Mouse (Mus musculus): ENCODE measurements around the gene Gpr161.

Gene Gpr161

DNA sequence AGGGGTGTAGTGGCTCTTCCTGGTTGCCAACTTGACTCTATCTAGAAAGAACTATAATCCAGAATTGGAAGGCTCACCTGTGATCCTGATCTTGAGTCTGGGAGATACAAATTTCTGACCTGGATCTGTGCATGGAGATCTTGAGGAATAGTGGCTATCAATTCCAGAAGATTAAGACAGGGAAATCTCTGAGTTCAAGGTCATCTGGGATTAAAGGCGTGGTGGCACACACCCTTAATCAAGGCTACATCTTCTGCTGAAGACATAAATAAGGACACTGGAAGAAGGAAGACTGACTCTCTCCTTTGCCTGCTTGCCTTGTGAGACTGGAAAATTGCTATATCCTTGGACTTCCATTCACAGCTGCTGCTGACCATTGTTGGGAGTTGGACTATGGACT is at the start of gene Gpr161:
Gene Gpr161, plus strand, starts transcription at position 301 of the 400 bp plus-strand sequence.
- DNase-seq: no peak

DNA sequence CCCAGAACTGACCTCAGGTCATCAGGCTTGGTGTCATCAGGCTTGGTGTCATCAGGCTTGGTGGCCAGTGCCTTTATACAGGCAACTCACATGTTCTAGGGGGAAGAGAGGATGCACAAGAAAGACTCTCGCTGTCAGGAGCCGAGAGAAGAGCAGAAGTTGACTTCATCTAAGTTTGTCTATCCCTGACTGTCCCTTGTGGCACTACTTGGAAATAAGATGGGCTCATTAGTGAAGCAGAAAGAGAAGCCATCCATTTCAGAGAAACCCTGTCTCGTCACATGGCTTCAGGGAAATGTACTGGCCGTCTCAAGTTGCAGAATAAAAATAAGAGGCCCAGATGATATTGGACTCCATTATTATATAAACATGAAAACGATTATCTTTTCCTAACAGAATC is 49.0 kb upstream of the Gpr161 start:
- no peak for DNase-seq

DNA sequence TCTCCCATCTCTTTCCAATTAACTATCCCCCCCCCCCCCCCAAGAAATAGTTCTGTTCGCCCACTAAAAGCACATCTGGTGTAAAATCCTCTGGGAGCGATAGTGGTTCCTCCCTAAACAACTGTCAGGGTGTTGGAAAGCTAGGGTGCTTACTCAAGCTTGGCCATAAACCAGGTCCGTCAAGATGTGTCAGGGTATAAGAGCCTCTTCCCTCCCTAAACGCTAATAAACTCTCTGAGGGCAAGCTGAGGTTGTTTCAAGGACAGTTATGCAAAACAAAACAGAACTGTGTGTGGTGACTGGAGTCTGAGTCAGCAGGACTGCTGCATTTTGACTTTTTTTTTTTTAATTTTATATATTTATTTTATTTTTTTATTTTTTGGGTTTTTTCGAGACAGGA is 48.5 kb upstream of the Gpr161 start:
- DNase-seq: peak; percentile 32

DNA sequence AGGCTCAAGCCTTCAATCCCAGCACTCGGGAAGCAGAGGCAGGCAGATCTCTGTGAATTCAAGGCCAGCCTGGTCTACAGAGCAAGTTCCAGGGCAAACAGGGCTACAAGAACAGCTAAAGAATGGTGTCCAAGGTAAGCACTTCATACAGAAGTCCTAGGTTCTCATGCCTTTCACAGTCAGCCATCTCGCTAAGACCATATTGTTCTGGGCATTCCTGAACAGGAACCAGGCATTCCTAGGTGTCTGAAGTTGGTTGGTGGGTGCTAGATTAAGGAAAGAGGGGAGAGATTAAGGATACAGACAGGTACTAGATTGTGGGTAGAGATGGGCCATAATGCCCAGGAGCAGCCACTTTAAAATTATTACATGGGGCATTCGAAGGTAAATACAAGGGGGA is 47.8 kb upstream of the Gpr161 start:
- DNase-seq: no peak

DNA sequence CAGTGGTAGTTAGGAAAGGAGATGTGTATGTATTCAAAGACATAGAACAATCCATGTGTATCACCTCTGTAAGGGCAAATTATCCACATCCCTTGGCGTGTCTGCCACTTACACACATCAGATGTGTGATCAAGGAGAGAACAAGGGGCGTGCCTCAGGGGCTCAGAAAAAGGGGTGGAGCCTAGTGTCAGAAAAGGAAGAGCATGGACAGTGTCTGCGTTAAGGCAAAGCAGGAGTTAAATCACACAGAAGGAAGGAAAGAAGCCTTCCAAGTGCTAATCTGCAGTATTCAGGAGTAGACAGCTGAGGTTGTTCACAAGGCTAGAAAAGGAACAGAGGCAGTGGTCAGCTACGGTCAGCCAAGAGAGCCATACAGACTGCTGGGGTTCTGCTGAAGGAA is 46.7 kb upstream of the Gpr161 start:
- DNase-seq: no peak

DNA sequence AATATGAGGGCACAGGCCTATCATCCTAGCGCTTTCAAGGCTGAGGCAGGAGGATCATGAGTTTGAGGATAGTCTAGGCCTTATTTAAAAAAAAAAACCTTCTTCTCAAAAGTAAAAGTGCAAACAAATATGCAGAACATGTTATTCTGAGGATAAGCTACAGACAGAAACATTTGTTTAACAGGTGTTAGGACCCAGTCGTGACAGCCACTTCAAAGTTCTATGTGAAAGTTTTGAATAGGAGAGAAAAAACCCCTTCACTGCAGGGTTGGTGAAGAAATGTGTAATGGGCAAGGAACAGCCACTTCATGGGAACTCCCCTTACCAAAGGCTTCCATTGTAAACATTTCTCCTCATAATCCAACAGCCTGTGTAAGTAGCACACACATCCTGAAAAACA is 45.0 kb upstream of the Gpr161 start:
- DNase-seq: no peak

DNA sequence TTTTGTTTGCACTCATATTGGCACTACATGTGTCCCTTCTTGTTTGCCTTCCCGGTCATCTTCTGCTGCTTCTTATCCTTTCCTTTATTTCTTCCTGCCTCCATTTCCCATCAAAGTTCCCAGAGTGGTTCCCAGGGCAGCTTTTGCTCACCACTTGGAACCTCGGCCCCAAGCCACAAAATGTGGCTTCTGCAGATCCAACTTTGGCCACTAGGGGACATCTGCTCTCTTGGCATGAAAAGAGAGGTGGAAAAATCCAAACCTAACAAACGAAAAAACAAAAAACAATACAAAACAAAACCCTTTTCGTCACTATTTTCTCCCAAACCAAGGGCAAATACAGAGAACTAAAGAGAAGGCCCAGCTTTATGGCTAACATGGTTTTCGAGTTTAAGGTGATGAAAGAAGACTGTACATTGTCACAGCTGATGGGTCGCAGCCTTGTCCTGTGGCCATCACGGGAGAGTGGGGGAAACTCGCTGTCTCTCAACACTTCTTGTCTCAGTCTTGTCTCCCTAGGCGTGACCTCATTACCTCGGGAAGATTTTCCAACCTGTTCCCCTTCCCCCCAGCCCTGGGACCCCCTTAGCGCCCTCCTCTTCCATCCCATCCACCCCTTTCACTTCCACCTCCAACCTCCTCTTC is 43.4 kb upstream of the Gpr161 start:
- DNase-seq: peak; percentile 69

GRCm38 (mm10) chr1:165274946-165275345 is 20.6 kb upstream of the Gpr161 start:
- DNase-seq: no peak

GRCm38 (mm10) chr1:165280741-165281140 is 14.8 kb upstream of the Gpr161 start:
- no peak for DNase-seq

- peak; percentile 58 for DNase-seq
Observed at GRCm38 (mm10) chr1:165281351-165282221, 14.0 kb upstream of the Gpr161 start.

GRCm38 (mm10) chr1:165282222-165282966 is 13.2 kb upstream of the Gpr161 start:
- no peak for DNase-seq

DNA sequence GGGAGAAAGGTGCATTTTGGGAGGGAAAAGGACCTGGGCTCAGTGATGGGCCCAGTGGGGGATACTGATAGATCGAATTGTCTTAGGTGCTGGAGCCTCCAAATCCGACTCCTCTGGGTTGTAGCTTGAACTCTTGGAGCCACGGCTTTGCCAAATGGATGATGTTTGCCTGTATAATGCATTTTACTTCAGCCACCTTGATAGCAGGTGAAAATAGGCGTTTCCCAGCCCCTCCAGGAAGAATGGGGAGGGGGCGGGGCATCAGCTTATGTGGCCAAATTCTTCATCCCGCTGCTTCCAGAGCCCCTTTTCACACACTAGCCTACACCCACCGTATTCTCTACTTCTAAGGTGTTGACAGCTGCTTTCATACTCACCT is 12.6 kb upstream of the Gpr161 start:
- no peak for DNase-seq

GRCm38 (mm10) chr1:165284096-165284495 is 11.5 kb upstream of the Gpr161 start:
- DNase-seq: no peak

GRCm38 (mm10) chr1:165288165-165288564 is 7.4 kb upstream of the Gpr161 start:
- no peak for DNase-seq

DNA sequence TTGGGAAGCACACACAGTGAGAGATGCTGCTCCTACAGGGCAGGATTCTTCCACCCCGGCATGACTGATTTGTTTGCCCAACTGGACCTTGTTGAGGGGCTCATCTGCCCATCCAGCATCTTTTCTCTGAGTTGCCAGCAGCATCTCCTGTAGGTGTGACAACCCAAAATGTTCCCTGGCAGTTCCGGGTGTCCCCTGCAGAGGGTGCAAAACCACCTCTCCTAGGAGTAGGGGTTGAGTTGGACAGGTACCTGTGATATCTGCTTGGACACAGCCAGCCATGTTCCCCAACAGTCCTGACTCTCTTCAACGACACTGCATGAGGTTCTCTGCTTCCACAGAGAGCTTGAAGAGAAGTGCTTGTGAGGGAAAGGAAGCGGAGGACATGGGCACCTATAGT is 5.8 kb upstream of the Gpr161 start:
- DNase-seq: peak; percentile 56

DNA sequence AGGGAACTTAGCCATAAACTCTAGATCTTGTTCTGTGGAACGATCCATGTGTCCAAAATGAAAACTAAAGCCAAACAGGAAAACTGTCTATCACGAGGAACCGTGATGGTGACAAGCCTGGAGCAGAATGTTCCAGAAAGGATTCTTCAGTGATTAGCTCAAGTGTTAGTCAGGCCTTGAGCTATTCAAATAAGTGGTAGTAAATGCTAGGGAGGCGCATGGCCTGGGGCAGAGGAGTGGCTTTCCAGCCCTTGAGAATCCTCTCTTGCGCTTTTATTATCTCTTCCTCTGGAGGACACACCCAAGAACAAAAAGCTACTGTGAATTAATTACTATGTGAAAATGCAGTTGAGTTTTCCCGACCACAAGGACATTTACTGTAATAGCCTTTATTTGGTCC is 4.0 kb upstream of the Gpr161 start:
- no peak for DNase-seq

DNA sequence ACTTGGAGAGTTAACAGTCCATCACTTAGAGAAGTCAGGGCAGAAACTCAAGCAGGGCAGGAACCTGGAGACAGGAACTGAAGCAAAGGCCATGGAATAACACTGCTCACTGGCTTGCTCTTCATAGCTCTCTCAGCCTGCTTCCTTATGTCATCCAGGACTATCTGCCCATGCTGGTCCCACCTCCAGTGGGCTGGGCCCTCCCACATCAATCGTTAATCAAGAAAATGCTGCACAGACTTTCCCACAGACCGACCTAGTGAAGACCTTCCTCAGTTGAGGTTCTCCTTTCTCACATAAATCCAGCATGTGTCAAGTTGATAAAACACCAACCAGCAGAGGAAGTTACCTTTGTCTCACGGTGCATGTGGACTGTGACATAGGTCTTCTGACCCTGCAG is 5.5 kb downstream of the Gpr161 start:
- no peak for DNase-seq

DNA sequence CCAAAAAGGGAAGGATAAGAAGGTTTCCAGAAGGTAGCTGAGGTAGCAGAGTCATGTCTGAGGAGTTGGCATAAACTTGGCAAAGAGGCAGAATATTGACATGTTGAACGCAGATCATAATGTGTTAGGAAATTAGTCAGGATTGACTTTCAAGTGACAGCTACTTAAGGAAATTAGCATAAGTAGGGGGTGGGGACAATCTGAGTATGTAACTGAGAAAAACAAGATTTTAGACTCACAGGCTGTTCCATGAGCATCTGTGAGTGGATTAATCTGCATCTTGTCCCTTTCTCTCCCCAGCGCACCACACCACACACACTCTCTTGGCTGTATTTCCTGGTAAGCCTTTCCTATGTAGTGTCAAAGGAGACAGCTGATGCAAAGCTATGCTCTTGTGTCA is 6.0 kb downstream of the Gpr161 start:
- no peak for DNase-seq

DNA sequence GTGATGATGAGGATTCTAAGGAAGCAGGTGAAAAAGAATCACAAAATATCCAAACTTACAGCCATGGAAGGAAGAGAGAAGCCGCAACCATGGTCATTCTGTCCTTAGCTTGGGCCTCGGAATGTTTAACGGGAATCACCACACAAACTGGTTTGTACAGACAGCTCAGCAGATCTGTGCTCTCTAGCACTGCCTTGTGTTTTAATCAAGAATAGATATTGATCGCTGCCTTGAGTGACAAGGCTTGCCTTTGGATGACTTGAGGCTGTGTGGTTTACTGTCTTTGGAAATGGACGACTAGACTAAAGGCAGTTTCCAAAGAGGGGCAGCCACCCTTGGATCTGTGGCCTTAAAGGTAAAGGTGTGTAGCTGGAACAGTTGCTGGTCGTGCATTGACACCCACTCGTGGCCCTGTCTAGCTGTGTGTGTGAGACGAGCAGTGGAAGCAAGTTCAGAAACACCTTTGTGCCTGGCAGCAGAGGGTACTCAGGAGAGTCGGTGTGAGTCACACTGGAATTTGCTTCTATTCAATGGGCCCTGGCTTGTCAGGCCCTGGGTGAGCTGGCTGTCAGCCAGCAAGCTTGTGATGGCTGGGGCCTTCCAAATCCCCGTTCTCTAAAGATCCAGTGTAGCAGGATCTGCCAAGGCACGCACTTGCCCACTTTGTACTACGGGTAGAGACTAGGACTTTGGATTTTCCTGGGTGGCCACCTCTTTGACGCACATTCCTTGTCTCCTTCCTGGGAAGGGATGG is 7.0 kb downstream of the Gpr161 start:
- peak; percentile 30 for DNase-seq

DNA sequence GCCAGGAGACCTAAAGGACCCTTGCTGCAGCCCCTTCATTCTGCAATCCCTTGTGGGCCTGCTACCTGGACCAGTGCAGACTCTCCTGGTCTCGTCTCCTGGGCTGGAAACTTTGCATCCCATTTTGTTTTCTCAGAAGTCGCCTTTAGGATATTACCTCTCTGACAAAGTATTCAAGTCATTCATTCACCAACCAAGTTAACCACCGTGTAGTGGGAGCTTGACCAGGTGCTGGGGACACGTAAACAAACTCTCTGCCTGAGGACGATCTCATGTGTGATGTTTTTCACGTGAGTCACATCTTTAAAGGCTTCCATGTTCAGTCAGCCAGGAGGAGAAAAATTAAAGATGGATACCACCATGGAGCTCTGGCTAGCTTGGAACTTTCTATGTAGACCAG is 7.6 kb downstream of the Gpr161 start:
- DNase-seq: no peak

DNA sequence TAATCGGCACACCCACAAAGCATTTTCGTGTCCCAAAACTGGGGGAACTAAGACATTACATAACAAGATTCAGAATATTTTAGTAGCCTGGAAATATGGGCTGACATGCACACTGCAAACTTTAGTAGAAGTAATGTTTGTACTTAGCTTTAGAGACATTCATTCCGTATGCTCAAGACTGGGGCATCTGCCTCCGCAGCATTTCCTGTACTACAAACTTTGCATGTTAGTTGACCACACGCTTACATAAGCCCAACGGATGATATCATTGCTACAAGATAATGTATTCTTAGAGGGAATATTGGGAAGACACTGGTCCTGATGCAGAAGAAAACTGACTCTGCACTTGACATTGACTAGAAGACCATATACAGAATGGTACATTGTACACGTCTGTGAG is 8.8 kb downstream of the Gpr161 start:
- DNase-seq: no peak

DNA sequence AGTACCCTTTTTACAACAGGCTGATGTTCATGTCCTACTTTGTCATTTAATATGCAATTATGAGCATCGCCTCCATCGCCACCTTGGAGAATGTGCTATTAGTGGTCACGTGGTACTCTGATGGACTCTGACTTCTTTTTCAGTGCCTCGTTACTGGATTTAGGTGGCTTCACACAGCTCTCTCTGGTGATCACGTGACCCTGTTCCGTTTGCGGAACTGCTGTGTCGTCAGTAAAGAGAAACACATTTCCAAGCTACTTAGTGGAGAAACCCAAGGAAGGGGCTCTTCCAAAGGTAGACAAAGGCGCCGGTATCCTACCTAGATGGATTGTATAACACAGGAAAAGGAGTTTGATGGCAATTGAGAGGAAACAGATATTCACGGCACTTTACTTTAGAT is 12.6 kb downstream of the Gpr161 start:
- DNase-seq: no peak

DNA sequence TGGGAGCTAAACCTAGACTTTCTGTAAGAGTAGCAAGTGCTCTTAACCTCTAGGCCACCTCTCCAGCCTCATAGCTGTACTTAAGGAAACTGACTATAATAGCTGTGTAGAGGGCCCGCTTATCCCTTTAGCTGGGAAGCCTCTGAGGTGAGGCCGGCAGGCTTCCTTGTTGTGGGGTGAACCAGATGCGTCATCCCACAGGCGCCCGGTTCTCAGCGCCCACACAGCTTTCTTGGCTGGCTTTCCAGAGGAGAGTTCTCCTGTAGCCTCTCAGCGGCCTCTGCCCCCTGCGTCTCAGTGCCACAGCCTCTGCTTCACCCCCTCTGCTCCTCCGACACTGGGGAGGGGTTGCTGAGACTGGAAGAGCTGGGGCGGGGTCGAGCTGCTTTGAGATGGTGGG is 20.8 kb downstream of the Gpr161 start:
- DNase-seq: no peak

Data from lung, postnatal 36 days (tissue).